Mouse (Mus musculus): Measurements from ENCODE around the gene Gm853. TPM values are rescaled to one million over a fixed set of nuclear protein-coding genes. Genes with fewer than 3 reads are reported as not detected.

Gene Gm853
- polyA plus RNA-seq, 1 experiment, result not detected

DNA sequence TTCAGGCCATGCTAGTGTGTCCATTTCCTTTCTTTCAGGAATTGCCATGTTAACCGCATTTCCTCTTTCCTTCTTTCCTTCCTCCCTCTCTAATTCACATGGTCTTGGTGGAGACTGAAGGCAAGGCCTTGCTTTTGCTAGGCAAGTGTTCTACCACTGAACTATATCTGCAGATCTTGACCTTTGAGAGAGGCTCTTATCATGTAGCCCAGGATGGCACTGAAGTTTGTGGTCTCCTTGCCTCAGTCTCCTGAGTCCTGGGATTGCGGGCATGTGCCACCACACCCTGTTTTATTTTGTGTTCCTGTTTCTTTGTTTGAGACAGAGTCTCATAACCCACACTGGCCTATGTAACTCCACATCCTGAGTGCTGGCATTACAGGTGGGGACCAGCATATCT is 10.3 kb downstream of the Gm853 start:
- no peak overlapping the region for H3K27ac ChIP-seq (ENCODE audit: insufficient read depth, low read length)

DNA sequence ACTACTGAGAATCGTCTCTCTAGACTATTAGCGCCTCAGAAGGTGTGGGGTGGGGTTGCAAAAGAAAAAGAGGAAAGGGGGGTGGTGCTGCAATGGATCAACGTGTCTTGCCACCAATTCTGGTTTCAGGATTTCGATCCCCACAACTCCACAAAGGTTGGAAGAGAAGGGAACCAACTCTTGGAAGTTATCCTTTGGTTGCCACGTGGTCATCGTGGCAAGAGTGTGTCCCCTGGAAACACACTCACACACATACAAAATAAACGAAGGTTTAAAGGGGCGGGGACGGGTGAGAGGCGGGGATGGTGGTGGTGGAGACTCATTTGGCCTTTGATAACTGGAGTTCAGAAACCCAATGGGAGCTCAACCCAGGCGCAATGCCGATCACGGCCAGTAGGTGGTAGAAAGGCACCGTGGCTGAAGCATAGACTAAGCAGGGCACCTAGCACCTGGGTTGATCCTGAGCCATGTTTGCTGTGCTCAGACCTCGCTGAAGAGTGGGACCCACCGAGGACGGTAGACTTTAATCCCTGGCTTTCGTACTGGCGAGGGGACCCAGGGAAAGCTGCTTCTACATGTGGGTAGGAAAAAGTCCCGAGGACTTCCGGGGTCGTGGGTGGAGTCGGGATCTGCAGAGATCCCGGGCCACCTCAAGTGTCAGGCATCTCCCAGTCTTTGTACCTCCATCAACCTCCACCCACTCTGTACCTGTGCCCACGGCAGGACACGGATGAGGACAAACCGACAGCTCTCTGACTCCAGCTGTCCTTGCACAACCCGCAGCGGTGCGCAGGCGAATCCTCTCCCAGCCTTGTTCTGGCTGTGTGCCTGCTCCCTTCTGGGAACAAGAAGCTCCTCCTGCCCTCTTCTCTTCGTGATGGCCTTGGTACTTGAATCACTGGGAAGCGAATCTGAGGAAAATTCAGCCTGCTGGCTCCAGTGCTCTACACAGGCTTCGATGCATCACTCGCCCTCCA is 23.2 kb downstream of the Gm853 start:
- Histone ChIP-seq H3K27me3 (ENCODE audit: control insufficient read depth, insufficient read depth, low read length) (0 out of 2 replicates have a peak, but pooled peaks cover 2% of the 10 kb centered on the region), H3K36me3 (ENCODE audit: control insufficient read depth, insufficient read depth, low read length) (no peaks in the 10 kb centered on the region), H3K4me3 (ENCODE audit: extremely low read depth, insufficient read depth, insufficient read length) (peak overlapping the region; percentile 25; the same call in 1 of the 2 replicates), H3K4me1 (ENCODE audit: control insufficient read depth, insufficient read depth, insufficient read length) (no peaks in the 10 kb centered on the region), H3K27ac (ENCODE audit: insufficient read depth, low read length) (peak overlapping the region; percentile 8; the same call in 1 of the 2 replicates)
- 18% methylated on average over 35 of the region's 35 CpGs for WGBS
- TF ChIP-seq CTCF (IDR thresholded peaks at IDR 0.05; ENCODE audit: extremely low read depth, insufficient read depth, insufficient read length, insufficient replicate concordance), result peak; percentile 71; the same call in 1 of the 2 replicates
- TF ChIP-seq POLR2A (IDR thresholded peaks at IDR 0.05; ENCODE audit: low read depth, low read length), result no peak
- DNase-seq (ENCODE audit: low read depth in 1 of 2, low spot score in 2 of 2), result peak; percentile 8 to 62

More for the DNA sequence above, 10.3 kb downstream of the Gm853 start:
- 75% methylated on average over 2 of the region's 2 CpGs for WGBS
- no peak overlapping the region for H3K4me3 ChIP-seq (ENCODE audit: extremely low read depth, insufficient read depth, insufficient read length)
- DNase-seq (ENCODE audit: low read depth in 1 of 2, low spot score in 2 of 2), result no peak
- TF ChIP-seq CTCF (IDR thresholded peaks at IDR 0.05; ENCODE audit: extremely low read depth, insufficient read depth, insufficient read length, insufficient replicate concordance), result no peak
- no peak for TF ChIP-seq POLR2A (IDR thresholded peaks at IDR 0.05; ENCODE audit: low read depth, low read length)
- no peaks in the 10 kb centered on the region for H3K36me3 ChIP-seq (ENCODE audit: control insufficient read depth, insufficient read depth, low read length)
- no peaks in the 10 kb centered on the region for H3K4me1 ChIP-seq (ENCODE audit: control insufficient read depth, insufficient read depth, insufficient read length)
- H3K27me3 ChIP-seq (ENCODE audit: control insufficient read depth, insufficient read depth, low read length), result no peaks in the 10 kb centered on the region

GRCm38 (mm10) chr4:130196542-130196941 is 25.7 kb downstream of the Gm853 start:
- 27% methylated on average over 8 of the region's 8 CpGs for WGBS
- no peak overlapping the region for H3K4me3 ChIP-seq (ENCODE audit: extremely low read depth, insufficient read depth, insufficient read length)

DNA sequence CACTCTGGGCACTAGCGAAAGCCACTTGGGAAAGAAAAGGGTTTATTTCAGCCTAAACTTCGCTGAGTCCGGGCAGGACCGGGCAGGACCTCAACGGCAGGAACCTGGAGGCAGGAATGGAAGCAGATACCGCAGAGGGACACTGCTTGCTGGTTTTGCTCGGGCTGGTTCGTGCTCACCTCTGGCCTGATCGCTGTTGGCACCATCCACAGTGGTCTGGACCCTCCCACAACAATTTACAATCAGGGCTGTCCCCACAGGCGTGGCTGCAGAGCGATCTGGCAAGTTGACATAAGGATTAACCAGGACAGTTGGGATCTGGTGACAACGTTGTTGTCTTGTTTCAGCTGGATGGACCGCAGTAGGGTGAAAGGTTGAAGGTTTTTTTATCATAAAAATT is 26.3 kb downstream of the Gm853 start:
- Histone ChIP-seq H3K4me1 (ENCODE audit: control insufficient read depth, insufficient read depth, insufficient read length) (no peaks in the 10 kb centered on the region), H3K36me3 (ENCODE audit: control insufficient read depth, insufficient read depth, low read length) (no peaks in the 10 kb centered on the region), H3K27me3 (ENCODE audit: control insufficient read depth, insufficient read depth, low read length) (peaks cover 3% of the 10 kb centered on the region; the same call in 1 of the 2 replicates), H3K4me3 (ENCODE audit: extremely low read depth, insufficient read depth, insufficient read length) (no peak overlapping the region), H3K27ac (ENCODE audit: insufficient read depth, low read length) (no peak overlapping the region)
- DNase-seq (ENCODE audit: low read depth in 1 of 2, low spot score in 2 of 2), result no peak
- 83% methylated on average over 13 of the region's 13 CpGs for WGBS
- TF ChIP-seq CTCF (IDR thresholded peaks at IDR 0.05; ENCODE audit: extremely low read depth, insufficient read depth, insufficient read length, insufficient replicate concordance) (no peak), POLR2A (IDR thresholded peaks at IDR 0.05; ENCODE audit: low read depth, low read length) (no peak)

More at GRCm38 (mm10) chr4:130196542-130196941, 25.7 kb downstream of the Gm853 start:
- H3K27me3 ChIP-seq (ENCODE audit: control insufficient read depth, insufficient read depth, low read length), result peaks cover 3% of the 10 kb centered on the region; the same call in 1 of the 2 replicates
- H3K27ac ChIP-seq (ENCODE audit: insufficient read depth, low read length), result no peak overlapping the region
- TF ChIP-seq CTCF (IDR thresholded peaks at IDR 0.05; ENCODE audit: extremely low read depth, insufficient read depth, insufficient read length, insufficient replicate concordance) (no peak), POLR2A (IDR thresholded peaks at IDR 0.05; ENCODE audit: low read depth, low read length) (no peak)
- H3K36me3 ChIP-seq (ENCODE audit: control insufficient read depth, insufficient read depth, low read length), result no peaks in the 10 kb centered on the region
- no peak for DNase-seq (ENCODE audit: low read depth in 1 of 2, low spot score in 2 of 2)
- no peaks in the 10 kb centered on the region for H3K4me1 ChIP-seq (ENCODE audit: control insufficient read depth, insufficient read depth, insufficient read length)

- no peak for TF ChIP-seq CTCF (IDR thresholded peaks at IDR 0.05; ENCODE audit: extremely low read depth, insufficient read depth, insufficient read length, insufficient replicate concordance)
- TF ChIP-seq POLR2A (IDR thresholded peaks at IDR 0.05; ENCODE audit: low read depth, low read length), result no peak
- Histone ChIP-seq H3K27ac (ENCODE audit: insufficient read depth, low read length) (no peak overlapping the region), H3K4me3 (ENCODE audit: extremely low read depth, insufficient read depth, insufficient read length) (no peak overlapping the region), H3K4me1 (ENCODE audit: control insufficient read depth, insufficient read depth, insufficient read length) (no peaks in the 10 kb centered on the region), H3K27me3 (ENCODE audit: control insufficient read depth, insufficient read depth, low read length) (peaks cover 1% of the 10 kb centered on the region; the same call in 1 of the 2 replicates), H3K36me3 (ENCODE audit: control insufficient read depth, insufficient read depth, low read length) (no peaks in the 10 kb centered on the region)
- WGBS, result 15% methylated on average over 9 of the region's 9 CpGs
- no peak for DNase-seq (ENCODE audit: low read depth in 1 of 2, low spot score in 2 of 2)
Observed at GRCm38 (mm10) chr4:130192266-130192665, 29.9 kb downstream of the Gm853 start.

- peaks cover 1% of the 10 kb centered on the region; the same call in 1 of the 2 replicates for H3K27me3 ChIP-seq (ENCODE audit: control insufficient read depth, insufficient read depth, low read length)
- H3K27ac ChIP-seq (ENCODE audit: insufficient read depth, low read length), result no peak overlapping the region
- WGBS, result 73% methylated on average over 7 of the region's 7 CpGs
- no peak for DNase-seq (ENCODE audit: low read depth in 1 of 2, low spot score in 2 of 2)
- no peak overlapping the region for H3K4me3 ChIP-seq (ENCODE audit: extremely low read depth, insufficient read depth, insufficient read length)
- H3K4me1 ChIP-seq (ENCODE audit: control insufficient read depth, insufficient read depth, insufficient read length), result no peaks in the 10 kb centered on the region
- no peaks in the 10 kb centered on the region for H3K36me3 ChIP-seq (ENCODE audit: control insufficient read depth, insufficient read depth, low read length)
- TF ChIP-seq POLR2A (IDR thresholded peaks at IDR 0.05; ENCODE audit: low read depth, low read length) (no peak), CTCF (IDR thresholded peaks at IDR 0.05; ENCODE audit: extremely low read depth, insufficient read depth, insufficient read length, insufficient replicate concordance) (no peak)
Observed at GRCm38 (mm10) chr4:130189606-130190005, 32.6 kb downstream of the Gm853 start.
